Mouse (Mus musculus): ENCODE data around the gene Cldn14.

Cldn14 gene

DNA sequence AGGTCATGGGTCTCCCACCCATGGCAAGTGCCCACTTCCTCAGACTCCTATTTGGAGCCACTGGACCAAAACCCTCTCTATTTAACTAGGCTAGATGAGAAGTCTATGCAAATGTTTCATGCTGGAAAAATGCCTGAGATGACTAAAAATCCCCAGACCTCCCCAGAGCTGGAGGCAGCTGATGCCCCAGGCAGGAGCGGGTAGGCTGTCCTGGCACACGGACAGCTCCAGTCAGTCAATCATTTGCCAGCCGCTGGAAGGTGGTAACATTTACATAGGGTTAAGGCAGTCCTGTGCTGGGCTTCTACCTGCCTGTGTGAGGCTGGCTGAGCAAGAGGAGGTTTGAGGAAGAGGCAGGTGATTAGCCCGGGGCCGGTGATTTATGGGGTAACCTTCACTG, 96.5 kb downstream of the Cldn14 start:
- DNase-seq (ENCODE audit: low spot score) = no peak

GRCm38 (mm10) chr16:93910735-93911665, 97.6 kb downstream of the Cldn14 start:
- no peak for DNase-seq (ENCODE audit: low spot score)

- no peak for DNase-seq (ENCODE audit: low spot score)
These were observed 98.7 kb downstream of the Cldn14 start for GRCm38 (mm10) chr16:93909936-93910335.

- no peak for DNase-seq (ENCODE audit: low spot score)
These were observed 100.4 kb downstream of the Cldn14 start for GRCm38 (mm10) chr16:93908196-93908595.

DNA sequence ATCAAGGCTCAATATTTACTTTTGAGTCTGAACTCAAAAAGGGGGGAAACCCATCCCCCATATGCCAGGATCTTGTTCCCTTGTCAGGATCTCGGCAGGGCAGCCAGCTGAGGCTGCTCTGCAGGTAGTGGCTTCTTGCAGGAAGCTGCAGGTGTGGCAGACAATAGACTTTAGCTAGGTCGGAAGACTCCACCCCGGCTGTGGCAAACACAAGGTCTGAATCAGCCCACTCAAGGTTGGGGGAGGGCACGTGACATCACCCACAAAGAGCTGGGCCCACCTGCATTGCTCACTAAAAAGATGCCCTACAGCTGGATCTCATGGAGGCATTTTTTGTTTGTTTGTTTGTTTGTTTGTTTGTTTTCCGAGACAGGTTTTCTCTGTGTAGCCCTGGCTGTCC, 100.9 kb downstream of the Cldn14 start:
- no peak for DNase-seq (ENCODE audit: low spot score)

DNA sequence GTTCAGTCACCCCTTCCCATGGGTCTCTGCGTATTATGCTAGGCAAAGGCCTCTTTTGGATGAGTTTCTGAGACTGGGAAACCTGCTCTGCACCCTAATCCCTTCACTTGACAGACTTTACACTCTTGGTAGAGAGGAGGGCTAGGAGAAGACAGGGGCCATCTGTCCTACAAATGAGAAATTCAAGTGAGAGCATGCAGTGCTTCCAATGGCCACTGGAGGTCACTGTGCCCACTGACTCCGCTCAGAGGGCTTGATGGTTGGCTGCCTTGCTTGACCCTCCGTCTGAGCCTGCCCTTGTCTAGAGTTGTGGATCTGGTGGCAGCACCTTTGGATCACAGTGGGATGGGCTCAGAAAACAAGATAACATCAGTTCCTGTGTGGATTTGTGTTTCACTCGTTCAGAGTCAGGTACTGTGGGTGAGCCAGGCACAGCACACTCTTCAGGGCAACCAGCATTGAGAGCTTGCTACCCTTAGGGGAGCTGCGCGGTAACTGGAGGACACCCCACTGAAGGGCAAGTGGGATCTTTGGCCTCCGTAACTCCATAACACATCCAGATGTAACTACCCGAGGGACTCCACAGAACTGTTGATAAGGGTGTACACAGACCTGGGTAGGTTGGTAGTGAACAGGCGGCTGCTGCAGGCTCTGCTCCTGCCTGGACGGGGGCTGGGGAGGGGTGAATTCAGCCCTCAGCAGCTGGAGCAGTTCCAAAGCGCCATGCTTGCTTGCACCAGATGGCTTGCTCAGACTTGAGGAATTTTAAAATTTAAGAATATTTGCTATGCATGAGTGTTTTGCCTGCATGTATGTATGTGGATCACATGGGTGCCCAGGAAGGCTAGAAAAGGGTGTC, 102.3 kb downstream of the Cldn14 start:
- peak; percentile 35 for DNase-seq (ENCODE audit: low spot score)

GRCm38 (mm10) chr16:93903027-93903426, 105.6 kb downstream of the Cldn14 start:
- DNase-seq (ENCODE audit: low spot score) = no peak

GRCm38 (mm10) chr16:93893285-93893684, 115.4 kb downstream of the Cldn14 start:
- no peak for DNase-seq (ENCODE audit: low spot score)

GRCm38 (mm10) chr16:93890948-93891604, 117.6 kb downstream of the Cldn14 start:
- no peak for DNase-seq (ENCODE audit: low spot score)

- DNase-seq (ENCODE audit: low spot score) = no peak
These were observed 120.2 kb downstream of the Cldn14 start for GRCm38 (mm10) chr16:93888481-93888880.

GRCm38 (mm10) chr16:93884722-93885113, 123.9 kb downstream of the Cldn14 start:
- no peak for DNase-seq (ENCODE audit: low spot score)

DNA sequence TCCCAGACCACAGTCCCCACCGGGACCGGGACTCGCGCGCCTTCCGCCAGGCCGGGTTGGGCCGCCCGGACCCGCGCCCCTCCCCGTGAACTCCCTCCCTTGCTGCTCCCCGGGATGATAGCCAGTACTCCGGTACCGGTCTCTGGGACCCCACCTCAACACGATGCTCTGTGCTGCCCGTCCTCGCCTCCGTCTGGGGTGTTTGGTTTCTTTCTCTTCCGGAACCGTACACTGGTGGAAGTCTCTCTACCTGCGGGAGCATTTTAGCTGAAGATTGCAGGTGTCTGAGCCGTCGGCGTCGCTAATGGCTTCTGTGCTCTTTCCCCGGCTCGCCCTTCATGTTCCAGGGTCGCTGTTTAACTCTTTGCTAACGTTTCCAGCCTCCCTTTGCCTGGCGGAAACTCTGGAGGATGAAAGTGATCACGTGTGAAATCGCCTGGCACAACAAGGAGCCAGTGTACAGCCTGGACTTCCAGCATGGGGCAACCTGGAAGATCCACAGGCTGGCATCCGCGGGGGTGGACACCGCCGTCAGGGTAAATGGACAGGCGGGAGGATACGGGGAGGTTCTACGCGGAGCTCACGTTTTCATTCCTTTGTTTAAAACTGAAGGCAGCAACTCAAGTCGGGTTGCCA, 124.4 kb downstream of the Cldn14 start:
- DNase-seq (ENCODE audit: low spot score) = no peak

DNA sequence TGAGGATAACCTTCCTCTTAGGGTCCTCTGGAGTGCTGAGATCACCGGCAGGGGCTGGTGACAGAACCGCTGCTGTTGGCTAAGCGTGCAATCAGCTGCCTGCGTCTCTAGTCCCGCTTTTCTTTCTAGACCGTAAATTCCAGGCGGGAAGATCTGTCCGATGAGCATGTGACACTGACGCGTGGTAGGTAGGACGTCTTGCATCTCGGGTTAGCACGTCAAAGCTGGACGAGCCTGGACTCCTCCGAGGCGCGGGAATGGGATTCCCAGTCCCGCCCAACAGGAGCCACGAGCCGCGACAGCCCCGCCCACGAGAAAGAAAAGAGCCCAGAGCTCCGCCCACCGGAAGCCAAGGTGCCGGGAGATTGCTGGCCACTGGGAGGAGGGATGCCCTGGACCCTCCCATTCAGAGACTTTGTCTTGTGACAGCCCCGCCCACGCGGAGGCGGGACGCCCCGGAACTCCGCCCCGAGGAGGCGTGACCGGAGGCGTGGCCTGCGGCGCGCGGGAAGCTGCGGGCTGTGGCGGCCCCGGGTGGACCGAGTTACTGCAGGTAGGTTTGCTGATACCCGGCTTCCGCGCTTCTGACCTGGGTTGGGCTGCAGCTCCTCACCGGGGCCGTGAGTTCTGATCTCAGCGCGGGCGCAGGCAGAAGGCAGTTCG, 125.1 kb downstream of the Cldn14 start, which contains the start of gene Chaf1b:
Gene Chaf1b, plus strand, starts transcription at position 479 of the 663 bp plus-strand sequence.
- DNase-seq (ENCODE audit: low spot score) = peak; percentile 96

DNA sequence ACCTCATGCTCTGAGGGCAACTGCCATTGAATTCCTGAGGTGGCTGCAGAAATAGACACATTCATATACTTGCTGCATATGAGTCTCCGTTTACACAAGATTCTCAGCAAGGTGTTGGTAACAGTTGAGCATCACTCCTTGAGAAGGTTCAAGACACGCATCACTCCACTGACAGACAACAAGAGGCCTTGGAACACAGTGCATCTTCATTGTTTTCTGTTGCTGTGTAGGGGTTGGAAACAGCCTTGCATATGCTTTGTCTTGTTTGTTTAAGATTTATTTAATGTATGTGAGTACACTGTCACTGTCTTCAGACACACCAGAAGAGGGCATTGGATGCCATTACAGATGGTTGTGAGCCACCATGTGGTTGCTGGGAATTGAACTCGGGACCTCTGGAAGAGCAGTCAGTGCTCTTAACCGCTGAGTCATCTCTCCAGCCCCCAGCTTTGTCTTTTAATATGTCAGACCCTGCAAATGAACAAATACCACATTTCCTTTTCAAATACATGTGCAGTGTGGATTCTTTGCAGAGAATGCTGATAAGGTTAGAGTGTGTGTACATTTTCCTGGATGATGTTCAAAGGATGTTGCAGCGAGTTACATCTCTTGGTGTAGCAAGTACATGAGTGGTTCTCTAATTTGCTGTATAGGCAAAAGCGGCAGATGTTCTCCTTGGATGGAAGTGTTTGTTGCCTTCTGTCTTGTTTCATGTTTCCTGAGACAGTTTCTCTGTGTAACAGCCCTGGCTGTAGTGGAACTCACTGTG, 130.8 kb downstream of the Cldn14 start:
- DNase-seq (ENCODE audit: low spot score) = no peak

- no peak for DNase-seq (ENCODE audit: low spot score)
These were observed 133.8 kb downstream of the Cldn14 start for GRCm38 (mm10) chr16:93874841-93875240.

Data from ovary, postnatal 10 days (tissue).